Mouse (Mus musculus) forebrain, postnatal 0 days (tissue): ENCODE data around the gene Gm5751. TPM values are rescaled to one million over a fixed set of nuclear protein-coding genes. Genes with fewer than 3 reads are reported as not detected.

Experiments
- ATAC-seq: fragments of 200-750 bp; cut with Nextera tagmentation; 2 replicates; pipeline ENCODE4 v1.8.0; 2017; ENCODE audit warnings: mild to moderate bottlenecking, moderate library complexity
- DNase-seq: peaks from one replicate; pipeline ENCODE4 v3.0.0-alpha.2; 2015
- H3K27ac ChIP-seq: fragments of 300-500 bp; sonication (generic); 2 replicates; pipeline ENCODE4 v1.5.1; 2014; ENCODE audit warnings: low read depth, mild to moderate bottlenecking, antibody characterized with exemption, low read length, moderate library complexity, mixed read lengths
- H3K27me3 ChIP-seq: fragments of 300-500 bp; sonication (generic); 2 replicates; pipeline ENCODE4 v1.6.1; 2014; ENCODE audit warnings: mild to moderate bottlenecking, low read length, mixed read lengths; ENCODE audit not compliant: insufficient read depth
- H3K36me3 ChIP-seq: fragments of 300-500 bp; sonication (generic); 2 replicates; pipeline ENCODE4 v1.6.1; 2014; ENCODE audit warnings: mild to moderate bottlenecking, moderate library complexity; ENCODE audit not compliant: insufficient read depth
- H3K4me1 ChIP-seq: fragments of 300-500 bp; sonication (generic); 2 replicates; pipeline ENCODE4 v1.6.1; 2014; ENCODE audit warnings: antibody characterized with exemption; ENCODE audit not compliant: insufficient read depth
- H3K4me2 ChIP-seq: fragments of 300-500 bp; sonication (generic); 2 replicates; pipeline ENCODE4 v1.6.1; 2014; ENCODE audit warnings: low read depth, mild to moderate bottlenecking, moderate library complexity
- H3K4me3 ChIP-seq: fragments of 300-500 bp; sonication (generic); 2 replicates; pipeline ENCODE4 v1.5.1; 2014; ENCODE audit warnings: low read depth, low read length, mixed read lengths
- H3K9ac ChIP-seq: fragments of 300-500 bp; sonication (generic); 2 replicates; pipeline ENCODE4 v1.6.1; 2014; ENCODE audit warnings: mild to moderate bottlenecking
- H3K9me3 ChIP-seq: fragments of 300-500 bp; sonication (generic); 2 replicates; pipeline ENCODE4 v1.6.1; 2016; ENCODE audit warnings: low read length
- CTCF ChIP-seq: sonication (generic); IDR thresholded peaks from 2 replicates; pipeline ENCODE4 v1.5.1; 2016; ENCODE audit warnings: antibody characterized with exemption, control low read depth, low read depth
- WGBS: fragments of 180-500 bp; shearing (Covaris S2); extraction: QIAGEN DNeasy Blood & Tissue Kit; methylation state at CpG from one replicate; pipeline ENCODE4 v1.1.7; 2014; 5-methylcytosine and 5-hydroxymethylcytosine counted together
- polyA plus RNA-seq: library from polyadenylated mRNA; unstranded; fragments of >200 nt; fragmentation: Nextera tagmentation; extraction: Ambion mirVana; gene quantifications from 2 replicates; pipeline ENCODE4 v1.2.1, GENCODE M21; 2015
- total RNA-seq: library from RNA; depleted of rRNA; stranded (reverse); fragments of >200 nt; gene quantifications from 2 replicates; pipeline ENCODE4 v1.2.3, GENCODE M21; 2014; rRNA removed

Gm5751 gene
- total and polyA plus RNA-seq, 2 experiments from 2014 or later: not detected

GRCm38 (mm10) chrX:8927308-8927707 is 53.3 kb downstream of the Gm5751 start:
- TF ChIP-seq CTCF: no peak
- DNase-seq: no peak
- no peak; the same call in 1 of the 2 replicates for ATAC-seq
- Histone ChIP-seq H3K9me3 (no peaks in the 10 kb centered on the region), H3K27me3 (no peaks in the 10 kb centered on the region), H3K27ac (no peak overlapping the region), H3K9ac (no peak overlapping the region), H3K4me3 (no peak overlapping the region), H3K36me3 (no peaks in the 10 kb centered on the region), H3K4me2 (no peak overlapping the region), H3K4me1 (no peaks in the 10 kb centered on the region)
- 26% methylated on average over 4 of the region's 4 CpGs for WGBS

Other genes starting within 250 kb of the Gm5751 start
- gene Ssxb8, start 183.4 kb upstream of the Gm5751 start, total RNA-seq: not detected in 2 replicates
- gene Ssxb8, start 183.4 kb upstream of the Gm5751 start, polyA plus RNA-seq: not detected in 2 replicates
- not detected in 2 replicates for gene Ssx9, start 125.8 kb upstream of the Gm5751 start, total RNA-seq
- gene Ssx9, start 125.8 kb upstream of the Gm5751 start, polyA plus RNA-seq: not detected in 2 replicates
- 0.38 TPM in 1 of 2 replicates, not detected in the other for gene Ssxb5, start 70.6 kb upstream of the Gm5751 start, total RNA-seq
- not detected in 2 replicates for gene Ssxb5, start 70.6 kb upstream of the Gm5751 start, polyA plus RNA-seq
- gene Gm6592, start 30.3 kb upstream of the Gm5751 start, total RNA-seq: not detected in 2 replicates
- gene Gm6592, start 30.3 kb upstream of the Gm5751 start, polyA plus RNA-seq: not detected in 2 replicates
- 40.1 and 60.1 TPM in 2 replicates for gene B630019K06Rik, start 18.1 kb downstream of the Gm5751 start, total RNA-seq
- 18.3 and 27.1 TPM in 2 replicates for gene B630019K06Rik, start 18.1 kb downstream of the Gm5751 start, polyA plus RNA-seq
- not detected in 2 replicates for gene Fthl17b, start 88.7 kb downstream of the Gm5751 start, total RNA-seq
- gene Fthl17b, start 88.7 kb downstream of the Gm5751 start, polyA plus RNA-seq: not detected in 2 replicates
- not detected in 2 replicates for gene Fthl17c, start 102.3 kb downstream of the Gm5751 start, total RNA-seq
- gene Fthl17c, start 102.3 kb downstream of the Gm5751 start, polyA plus RNA-seq: not detected in 2 replicates
- not detected in 2 replicates for gene Fthl17d, start 112.5 kb downstream of the Gm5751 start, total RNA-seq
- gene Fthl17d, start 112.5 kb downstream of the Gm5751 start, polyA plus RNA-seq: not detected in 2 replicates
- gene Fthl17e, start 159.2 kb downstream of the Gm5751 start, total RNA-seq: not detected in 2 replicates
- not detected in 2 replicates for gene Fthl17e, start 159.2 kb downstream of the Gm5751 start, polyA plus RNA-seq
- gene Fthl17f, start 188.8 kb downstream of the Gm5751 start, total RNA-seq: not detected in 2 replicates
- not detected in 2 replicates for gene Fthl17f, start 188.8 kb downstream of the Gm5751 start, polyA plus RNA-seq
- gene 4930402K13Rik, start 230.3 kb downstream of the Gm5751 start, total RNA-seq: not detected in 2 replicates
- gene 4930402K13Rik, start 230.3 kb downstream of the Gm5751 start, polyA plus RNA-seq: not detected in 2 replicates